Mouse (Mus musculus): ENCODE results near the gene Slc38a4.

DNA sequence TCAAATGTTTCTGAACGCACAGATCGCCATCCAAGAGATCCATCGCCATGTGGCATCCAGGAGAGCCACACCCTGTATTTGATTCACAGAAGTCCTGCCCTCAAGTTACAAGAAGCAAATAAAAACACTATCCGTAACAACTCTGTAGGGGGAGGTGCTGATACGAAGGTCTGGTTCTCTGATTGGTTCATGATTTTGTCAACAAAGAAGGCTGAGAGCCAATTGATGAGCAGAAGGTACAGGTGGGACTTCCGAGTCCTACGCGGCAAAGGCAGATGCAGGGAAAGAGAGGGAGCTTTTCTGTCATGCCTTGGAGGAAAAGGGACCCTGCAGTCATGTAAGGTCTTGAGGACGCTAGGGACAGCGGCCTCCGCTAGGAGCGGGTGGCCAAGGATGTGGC lies 53.0 kb downstream of the Slc38a4 start:
- TF ChIP-seq POLR2A (IDR thresholded peaks at IDR 0.05; ENCODE audit: low read depth, low read length) (no peak), RAD21 (IDR thresholded peaks at IDR 0.05; ENCODE audit: low read depth, low read length) (no peak)
